In genomic region chr2:132051798-132052197, GRCm38 (mm10) we compare ENCODE assay signal across 16 mouse cellular contexts. TPM values are rescaled to one million over a fixed set of nuclear protein-coding genes. Genes with fewer than 3 reads are reported as not detected.
A peak's percentile ranks its signal among the peaks of the same experiment; 100 is the strongest.
DNase-seq lines count a peak whose midpoint lies in the region; ATAC-seq lines count a peak whose summit lies in the region.
"Had no signal": no experiment of that assay in that cellular context is flagged by ENCODE, and none has a peak within 500 bp of the region (broad histone marks: within the 10 kb centered on the region; RNA-seq: fewer than 3 reads in every experiment).

No protein-coding gene starts in this region.

- DNase-seq in B cell, adult 2 months: peak; percentile 29 to 40
- DNase-seq in liver: peak; percentile 15
- no peak for DNase-seq in cerebellum, adult 11-12 months
- DNase-seq in neural tube, embryonic 10.5 days (ENCODE audit: extremely low spot score, low spot score): no peak
- DNase-seq in urinary bladder, postnatal 4 days (ENCODE audit: low spot score in 2 of 2): no peak
- DNase-seq: adrenal gland, postnatal 14 days; cerebellum, adult 18-20 months; cerebellum, postnatal 36 days; gastrocnemius, postnatal 25 days; heart, postnatal 14 days; lung, postnatal 14 days; thymus, postnatal 25 days had no signal

- ATAC-seq in CD4-positive, CD25-positive, alpha-beta regulatory T cell, adult 4 months: peak; percentile 61
- ATAC-seq in megakaryocyte-erythroid progenitor cell, adult 5-6 weeks (replicated peaks; ENCODE audit: low FRiP score, low TSS enrichment, poor library complexity, severe bottlenecking): peak; percentile 74
- ATAC-seq: forebrain, embryonic 13.5 days; midbrain, embryonic 16.5 days had no signal

RNA-seq across cellular contexts. Expression of gene Rassf2, which starts 21.7 kb away (rescaled TPM):
- polyA plus RNA-seq in CD4-positive, CD25-positive, alpha-beta regulatory T cell, adult 4 months (2017; shearing (Covaris generic)): 100 to 1,000 TPM in 1 of 2 experiments, 10 to 100 TPM in 1; 67.6 to 113 TPM
- 4.3 and 10.8 TPM in 2 replicates for total RNA-seq in megakaryocyte-erythroid progenitor cell, adult 5-6 weeks (2014; fragmentation: Nextera tagmentation)
- total RNA-seq in megakaryocyte-erythroid progenitor cell, adult 5-6 weeks (2017): 2.3 and 4.8 TPM in 2 replicates

Comparison
In these comparisons a context has a peak if more than half of its experiments do, and no peak if none do; other contexts are left out.
1. DNase-seq: peak in B cell, adult 2 months (2 of 2) and liver (single experiment); none in cerebellum, adult 11-12 months (single experiment), neural tube, embryonic 10.5 days (single experiment) and urinary bladder, postnatal 4 days (0 of 2).